Mouse (Mus musculus) brain, embryonic 14.5 days (tissue): Measurements from ENCODE around the gene Gm6871.

Experiments
- CTCF ChIP-seq: fragments of 200-500 bp; IDR thresholded peaks from 2 replicates; pipeline ENCODE4 v1.5.1; 2012; ENCODE audit warnings: inconsistent platforms, mild to moderate bottlenecking, moderate library complexity, borderline replicate concordance; ENCODE audit not compliant: insufficient read depth, insufficient read length; ENCODE audit errors: extremely low read depth
- POLR2A ChIP-seq: fragments of 200-500 bp; IDR thresholded peaks from 2 replicates; pipeline ENCODE4 v1.6.1; 2012; ENCODE audit warnings: mild to moderate bottlenecking, inconsistent platforms, borderline replicate concordance; ENCODE audit not compliant: poor library complexity, insufficient read depth, insufficient read length, severe bottlenecking; ENCODE audit errors: extremely low read depth

DNA sequence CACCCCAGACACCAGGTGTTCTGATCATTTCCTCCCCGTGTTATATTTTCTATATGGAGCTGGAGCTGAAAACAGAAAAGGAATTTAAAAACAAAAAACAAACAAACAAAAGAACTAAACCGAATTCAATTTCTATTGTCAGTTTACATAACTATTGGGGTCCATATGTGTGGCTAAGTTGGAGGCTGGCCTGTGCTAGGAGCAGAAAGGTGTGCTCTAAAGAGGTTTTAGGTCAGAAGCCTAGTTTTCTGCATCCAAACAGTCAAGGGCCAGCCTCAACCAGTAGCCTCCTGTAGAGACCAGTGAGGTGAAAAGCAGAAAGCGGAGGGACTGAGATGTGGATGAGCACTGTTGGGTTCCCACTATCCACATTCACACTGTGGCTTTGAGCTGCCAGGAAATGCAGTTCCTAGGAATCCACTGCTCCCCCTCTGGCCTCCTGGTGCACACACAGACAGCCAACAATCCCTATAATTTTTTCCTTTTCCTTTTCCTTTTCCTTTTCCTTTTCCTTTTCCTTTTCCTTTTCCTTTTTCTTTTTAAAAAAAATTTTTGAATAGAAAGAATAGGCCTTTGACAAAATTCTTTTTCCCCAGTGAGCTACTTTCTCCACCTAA, 26.6 kb upstream of the Gm6871 start:
- no peak for TF ChIP-seq POLR2A
- peak; percentile 10; the same call in 1 of the 2 replicates for TF ChIP-seq CTCF
